Mouse (Mus musculus): ENCODE measurements at regions not wholly inside any gene's neighbourhood (a gene's known extent, or its start where the extent isn't known, plus 50 kb on each side); places are given as distances from the start of the nearest gene placed in this dataset.
"Not testable (repeated sequence)": the region's sequence is repeated elsewhere in the genome, so short reads cannot be mapped to it uniquely, and the experiment has no call there.

GRCm38 (mm10) chr11:111897001-111897400 is 831.0 kb downstream of the Kcnj2 start:
- in situ Hi-C loops (cut with MboI; ENCODE audit: unreplicated experiment in 2 of 2), result no loop called here

DNA sequence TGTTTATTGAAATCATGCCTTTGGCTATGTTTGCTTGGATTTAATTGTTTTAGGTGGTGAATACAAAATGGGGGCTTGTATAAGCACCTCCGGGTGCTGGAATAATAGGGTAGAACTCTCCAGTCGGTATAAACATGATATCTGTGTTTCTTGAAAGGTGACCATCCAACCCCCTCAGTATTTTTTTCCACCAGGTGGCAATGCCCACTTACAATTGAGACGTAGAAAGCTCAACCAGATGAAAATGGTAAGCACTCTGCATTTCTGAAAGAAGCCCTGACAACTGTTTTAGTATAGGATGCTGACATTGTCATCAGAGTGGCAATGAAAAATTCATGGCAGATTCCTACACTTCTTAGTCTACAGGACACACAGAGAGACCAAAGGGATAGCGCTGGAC is 838.1 kb downstream of the Kcnj2 start:
- in situ Hi-C loops (cut with MboI; ENCODE audit: unreplicated experiment in 2 of 2), result no loop called here

- in situ Hi-C loops (cut with MboI; ENCODE audit: unreplicated experiment in 2 of 2), result no loop called here
These were observed 847.9 kb downstream of the Kcnj2 start for GRCm38 (mm10) chr11:111913891-111914290.

DNA sequence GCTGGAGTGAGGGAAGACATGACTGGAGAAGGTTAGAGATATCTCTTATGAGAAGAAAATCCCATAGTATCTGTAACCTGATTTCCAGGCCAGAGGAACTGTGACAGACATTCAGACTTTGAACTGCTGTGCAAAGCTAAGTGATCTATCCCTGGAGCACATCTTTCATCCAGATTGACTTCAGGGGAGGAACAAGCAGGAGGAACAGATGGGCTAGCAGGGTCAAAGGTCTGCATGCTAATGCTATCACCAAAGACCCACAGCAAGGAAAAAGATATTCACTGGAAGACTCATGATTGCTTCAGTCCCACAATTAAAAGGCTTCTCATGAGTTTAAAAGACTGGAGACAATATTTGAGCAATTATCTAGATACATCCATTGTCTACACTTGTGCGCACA is 855.7 kb upstream of the Sox9 start:
- in situ Hi-C loops (cut with MboI; ENCODE audit: unreplicated experiment in 2 of 2), result no loop called here

DNA sequence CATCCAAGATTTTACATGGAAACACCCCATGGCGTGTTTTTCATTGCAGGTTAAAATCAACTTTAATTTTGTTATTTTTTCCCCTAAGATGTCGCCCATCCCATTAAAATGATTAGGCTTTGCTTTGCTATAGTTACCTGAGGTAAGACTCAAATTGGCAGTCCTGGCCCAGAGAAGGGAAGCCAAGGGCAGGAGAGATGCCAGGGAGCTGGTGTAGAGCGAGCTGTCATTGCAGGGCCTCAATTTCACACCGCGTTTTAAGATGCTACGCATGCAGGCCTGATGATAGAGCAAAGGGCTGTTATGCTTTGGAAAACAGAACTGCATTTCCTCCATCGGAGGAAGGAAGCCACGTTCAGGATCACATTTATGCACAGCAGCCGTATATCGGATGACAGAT is 852.7 kb upstream of the Sox9 start:
- in situ Hi-C loops (cut with MboI; ENCODE audit: unreplicated experiment in 2 of 2), result no loop called here

DNA sequence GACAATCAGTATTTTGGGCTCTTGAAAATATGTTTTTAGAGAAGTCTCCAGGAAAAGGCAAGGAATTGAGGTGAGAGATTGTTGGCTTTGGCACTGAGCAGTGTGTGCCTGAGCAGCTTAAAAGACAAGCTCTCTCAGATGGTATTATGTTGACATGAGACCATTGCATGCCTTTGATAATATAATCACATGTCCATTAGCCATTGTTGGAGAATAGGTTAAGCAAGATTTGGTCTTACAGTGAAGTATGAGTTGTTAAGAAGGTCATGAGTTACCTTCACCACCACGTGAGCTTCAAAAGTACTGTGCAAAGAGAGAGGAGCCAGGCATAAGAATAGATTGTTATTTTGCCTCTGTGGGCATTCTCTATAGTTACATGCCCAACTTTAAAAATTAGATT is 850.0 kb upstream of the Sox9 start:
- in situ Hi-C loops (cut with MboI; ENCODE audit: unreplicated experiment in 2 of 2), result no loop called here

- in situ Hi-C loops (cut with MboI; ENCODE audit: unreplicated experiment in 2 of 2), result no loop called here
These were observed 837.7 kb upstream of the Sox9 start for GRCm38 (mm10) chr11:111944282-111944681.

DNA sequence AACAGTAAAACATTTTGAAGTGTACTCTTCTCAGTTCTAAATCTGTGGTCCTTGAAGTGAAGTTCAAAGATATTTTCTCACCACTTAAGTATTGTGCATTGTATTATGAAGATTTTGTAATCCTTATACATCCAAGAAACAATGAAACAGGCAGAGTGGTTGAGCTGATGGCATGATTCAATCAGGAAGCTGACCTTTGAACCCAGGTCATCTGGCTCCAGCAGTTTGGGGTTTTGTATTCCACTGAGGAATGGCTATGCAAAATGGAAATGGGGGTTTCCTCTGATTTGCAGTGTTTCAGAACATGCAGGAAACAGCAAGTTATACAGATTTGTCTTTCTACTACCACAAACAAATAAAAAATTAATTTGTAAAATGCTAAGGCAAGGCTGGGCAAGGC is 836.2 kb upstream of the Sox9 start:
- in situ Hi-C loops (cut with MboI; ENCODE audit: unreplicated experiment in 2 of 2), result no loop called here

DNA sequence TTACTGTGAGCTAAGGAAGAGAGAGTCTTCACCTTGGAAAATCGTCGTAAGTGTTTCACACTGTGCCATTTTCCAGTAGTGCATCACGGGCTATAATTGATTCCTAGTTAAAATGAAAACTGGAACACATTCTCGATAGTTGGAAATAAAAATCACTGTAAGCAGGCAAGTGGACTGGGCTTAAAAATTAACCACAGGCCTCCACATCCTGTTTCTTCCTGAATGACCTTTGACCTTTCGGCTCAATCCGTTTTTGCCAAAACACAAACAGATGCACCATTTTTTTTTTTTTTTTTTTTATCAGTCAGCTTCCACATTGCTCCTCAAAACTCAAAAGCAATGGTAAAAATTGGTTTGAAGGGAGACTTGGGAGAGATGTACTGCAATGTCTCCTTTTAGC is 834.4 kb upstream of the Sox9 start:
- in situ Hi-C loops (cut with MboI; ENCODE audit: unreplicated experiment in 2 of 2), result no loop called here

- in situ Hi-C loops (cut with MboI; ENCODE audit: unreplicated experiment in 2 of 2), result no loop called here
These were observed 828.6 kb upstream of the Sox9 start for GRCm38 (mm10) chr11:111953421-111953820.

DNA sequence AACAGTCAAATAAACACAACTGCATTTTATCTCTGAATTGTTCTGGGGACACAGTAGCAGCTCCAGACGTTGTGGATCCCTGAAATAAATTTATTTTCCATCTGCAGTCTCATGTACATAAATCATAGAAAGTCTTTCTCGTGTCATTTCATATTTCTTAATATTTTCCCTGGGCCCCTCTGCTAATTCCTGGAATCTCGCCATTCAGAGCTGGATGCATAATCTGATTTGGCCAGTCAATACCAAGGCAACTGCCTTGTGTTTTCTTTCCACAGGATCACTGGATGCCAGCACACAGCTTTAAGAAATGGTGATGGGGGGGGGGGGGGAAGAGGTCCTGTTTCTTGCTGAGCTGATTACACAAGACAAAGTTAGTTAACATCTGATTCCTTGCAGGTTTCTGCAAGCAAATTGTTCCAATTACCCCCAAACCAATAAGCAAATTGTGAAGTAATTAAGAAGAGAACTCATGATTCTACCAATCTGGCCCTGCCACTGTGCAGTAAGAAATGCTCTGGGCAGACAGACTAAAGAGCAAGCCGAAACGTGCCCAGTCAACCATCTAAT is 824.2 kb upstream of the Sox9 start:
- in situ Hi-C loops (cut with MboI; ENCODE audit: unreplicated experiment in 2 of 2), result no loop called here

DNA sequence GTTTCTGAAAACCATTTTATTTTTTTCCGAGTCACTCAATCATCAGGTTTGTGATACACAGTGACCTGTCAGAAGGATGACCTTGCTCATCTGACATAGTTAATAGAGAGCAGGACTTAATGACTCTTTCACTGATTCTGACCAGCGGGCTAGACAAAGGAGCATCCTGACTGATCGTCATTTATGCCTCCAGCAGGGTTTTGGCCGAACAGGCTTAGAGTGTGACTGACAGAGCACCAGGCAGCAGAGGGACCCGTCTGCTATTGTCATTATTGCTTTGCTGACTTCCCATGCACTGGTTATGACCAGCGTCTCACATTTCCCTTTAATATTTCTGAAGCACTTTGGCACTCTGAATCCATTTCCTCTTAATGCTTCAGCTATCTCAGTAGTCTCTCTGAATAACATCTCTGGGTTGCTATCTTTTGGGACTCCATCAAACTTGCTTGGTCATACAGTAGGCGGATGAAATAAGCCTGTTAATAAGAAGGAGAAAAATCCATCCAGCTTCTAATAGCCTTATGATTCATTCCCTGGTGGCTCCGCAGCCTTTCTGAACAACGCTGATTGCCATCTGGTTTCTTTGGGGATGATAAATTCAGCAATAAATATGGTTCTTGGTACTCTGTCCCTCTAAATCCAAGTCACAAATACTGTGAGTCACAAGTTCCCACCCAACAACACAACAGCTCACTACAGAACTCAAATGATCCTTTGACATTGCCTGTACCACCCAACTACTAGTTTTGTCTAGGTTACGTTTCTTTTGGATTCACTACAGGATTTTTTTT is 820.8 kb upstream of the Sox9 start:
- in situ Hi-C loops (cut with MboI; ENCODE audit: unreplicated experiment in 2 of 2), result no loop called here

- in situ Hi-C loops (cut with MboI; ENCODE audit: unreplicated experiment in 2 of 2), result no loop called here
These were observed 820.2 kb upstream of the Sox9 start for GRCm38 (mm10) chr11:111961846-111962245.

- in situ Hi-C loops (cut with MboI; ENCODE audit: unreplicated experiment in 2 of 2), result no loop called here
These were observed 818.0 kb upstream of the Sox9 start for GRCm38 (mm10) chr11:111964066-111964465.

- in situ Hi-C loops (cut with MboI; ENCODE audit: unreplicated experiment in 2 of 2), result no loop called here
These were observed 815.6 kb upstream of the Sox9 start for GRCm38 (mm10) chr11:111966401-111966800.

- in situ Hi-C loops (cut with MboI; ENCODE audit: unreplicated experiment in 2 of 2), result no loop called here
These were observed 811.0 kb upstream of the Sox9 start for GRCm38 (mm10) chr11:111971001-111971400.

DNA sequence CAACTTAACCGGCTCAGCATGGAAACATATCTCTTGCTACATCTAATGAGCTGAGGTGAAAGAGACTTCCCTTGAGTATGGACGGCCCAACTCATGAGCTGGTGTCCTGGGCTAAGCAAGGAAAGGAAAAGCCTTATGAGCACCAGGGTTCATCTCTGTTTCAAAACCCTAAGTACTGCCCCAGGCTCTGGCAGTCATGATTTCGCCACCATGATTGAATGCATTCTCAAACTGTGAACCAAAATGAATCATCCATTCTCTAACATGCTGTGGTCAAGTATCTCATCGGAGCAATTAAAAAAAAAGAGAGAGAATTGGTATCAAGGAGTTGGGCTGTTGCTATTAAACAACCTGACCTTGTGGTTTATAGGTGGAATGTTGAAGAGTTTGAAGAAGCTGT is 803.4 kb upstream of the Sox9 start:
- in situ Hi-C loops (cut with MboI; ENCODE audit: unreplicated experiment in 2 of 2), result no loop called here

- in situ Hi-C loops (cut with MboI; ENCODE audit: unreplicated experiment in 2 of 2), result no loop called here
These were observed 785.6 kb upstream of the Sox9 start for GRCm38 (mm10) chr11:111996395-111996794.

DNA sequence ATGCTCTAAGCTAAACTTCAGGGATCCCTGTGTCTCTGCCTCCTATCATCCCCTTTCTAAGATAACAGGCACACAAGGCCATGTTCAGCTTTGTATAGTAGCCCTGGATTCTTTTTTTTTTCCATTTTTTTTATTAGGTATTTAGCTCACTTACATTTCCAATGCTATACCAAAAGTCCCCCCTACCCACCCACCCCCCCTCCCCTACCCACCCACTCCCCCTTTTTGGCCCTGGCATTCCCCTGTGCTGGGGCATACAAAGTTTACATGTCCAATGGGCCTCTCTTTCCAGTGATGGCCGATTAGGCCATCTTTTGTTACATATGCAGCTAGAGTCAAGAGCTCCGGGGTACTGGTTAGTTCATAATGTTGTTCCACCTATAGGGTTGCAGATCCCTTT is 771.2 kb upstream of the Sox9 start:
- in situ Hi-C loops (cut with MboI; ENCODE audit: unreplicated experiment in 2 of 2), result not testable (repeated sequence)

DNA sequence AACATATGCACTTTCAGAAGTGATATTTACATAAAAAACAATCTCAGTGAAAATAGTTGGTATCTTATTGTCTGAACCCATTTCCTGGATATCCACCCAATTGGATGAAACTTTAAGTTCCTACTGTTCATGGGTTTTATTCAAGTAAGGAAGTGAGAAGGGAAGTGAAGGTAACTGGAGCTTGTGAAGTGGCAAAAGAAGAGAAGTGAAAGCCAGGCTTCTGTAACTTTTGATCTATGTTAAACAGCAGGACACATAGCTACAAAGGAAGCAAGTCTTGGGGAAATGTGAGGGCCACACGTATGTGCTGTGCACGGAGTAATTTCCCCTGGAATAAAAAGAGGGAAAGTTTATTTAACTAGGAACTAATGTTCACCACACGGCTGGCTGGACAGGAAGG is 764.1 kb upstream of the Sox9 start:
- in situ Hi-C loops (cut with MboI; ENCODE audit: unreplicated experiment in 2 of 2), result no loop called here

- in situ Hi-C loops (cut with MboI; ENCODE audit: unreplicated experiment in 2 of 2), result no loop called here
These were observed 754.0 kb upstream of the Sox9 start for GRCm38 (mm10) chr11:112028031-112028430.

DNA sequence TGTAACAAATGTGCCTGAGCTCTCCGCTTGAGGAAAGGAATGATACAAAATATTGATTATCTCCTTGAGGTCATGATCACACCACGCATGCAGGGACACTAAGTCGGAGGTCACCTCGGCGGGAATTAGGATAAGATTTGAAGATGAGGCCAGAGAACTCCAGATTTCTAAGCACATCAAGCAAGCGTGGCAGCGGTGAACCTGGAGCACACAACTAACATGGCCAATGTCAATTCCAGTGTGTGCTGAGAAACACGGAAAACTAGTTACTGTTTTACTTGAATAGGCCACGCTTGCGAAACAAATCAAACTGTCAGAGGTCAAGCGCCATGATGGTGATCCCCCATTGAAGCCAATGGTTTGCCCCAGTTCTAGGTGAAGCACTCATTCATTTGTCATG is 743.3 kb upstream of the Sox9 start:
- in situ Hi-C loops (cut with MboI; ENCODE audit: unreplicated experiment in 2 of 2), result no loop called here

DNA sequence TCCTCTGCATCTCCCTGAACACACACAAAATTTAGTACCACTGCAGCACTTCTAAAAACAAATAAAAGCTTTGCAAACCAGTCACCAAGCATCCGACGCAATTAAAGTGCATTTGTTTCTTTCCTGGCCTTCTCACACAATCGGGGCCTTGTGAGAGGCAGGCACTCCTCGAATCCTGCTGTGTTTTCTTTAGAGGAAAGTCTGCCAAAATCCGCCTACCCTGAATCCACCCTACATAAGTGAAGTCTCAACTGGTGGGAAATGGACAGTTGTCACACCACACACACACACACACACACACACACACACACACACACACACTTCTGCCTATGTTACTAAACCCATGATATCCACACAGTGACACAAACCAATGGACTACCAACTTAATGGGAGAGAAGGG is 737.6 kb upstream of the Sox9 start:
- in situ Hi-C loops (cut with MboI; ENCODE audit: unreplicated experiment in 2 of 2), result no loop called here

Measured in v-Abl transformed pro-B cells (cell line).